Mouse (Mus musculus): ENCODE measurements around the gene Scaf4.
"Not testable (repeated sequence)": the region's sequence is repeated elsewhere in the genome, so short reads cannot be mapped to it uniquely, and the experiment has no call there.

Gene Scaf4

GRCm38 (mm10) chr16:90233702-90234101 lies 50.6 kb downstream of the Scaf4 start:
- DNase-seq, result no peak

GRCm38 (mm10) chr16:90231302-90231701 lies 53.0 kb downstream of the Scaf4 start:
- DNase-seq, result no peak

GRCm38 (mm10) chr16:90229897-90230296 lies 54.4 kb downstream of the Scaf4 start:
- DNase-seq, result no peak

GRCm38 (mm10) chr16:90221441-90222070 lies 62.7 kb downstream of the Scaf4 start:
- peak; percentile 36 for DNase-seq

- peak; percentile 61 for DNase-seq
Measured at GRCm38 (mm10) chr16:90220892-90221431, 63.3 kb downstream of the Scaf4 start.

GRCm38 (mm10) chr16:90220026-90220891 lies 64.0 kb downstream of the Scaf4 start, which contains the start of gene Sod1:
TSS of gene Sod1 (plus strand) at chr16:90220754.
- DNase-seq, result peak; percentile 93

GRCm38 (mm10) chr16:90219445-90219844 lies 64.9 kb downstream of the Scaf4 start:
- DNase-seq, result not testable (repeated sequence)

- no peak for DNase-seq
Measured at GRCm38 (mm10) chr16:90217926-90218325, 66.4 kb downstream of the Scaf4 start.

GRCm38 (mm10) chr16:90217356-90217755 lies 66.9 kb downstream of the Scaf4 start:
- DNase-seq, result no peak

GRCm38 (mm10) chr16:90216414-90216813 lies 67.9 kb downstream of the Scaf4 start:
- DNase-seq, result no peak

GRCm38 (mm10) chr16:90215879-90216278 lies 68.4 kb downstream of the Scaf4 start:
- not testable (repeated sequence) for DNase-seq

GRCm38 (mm10) chr16:90214731-90215565 lies 69.4 kb downstream of the Scaf4 start:
- DNase-seq, result no peak

GRCm38 (mm10) chr16:90213477-90214339 lies 70.6 kb downstream of the Scaf4 start:
- DNase-seq, result no peak

GRCm38 (mm10) chr16:90211767-90212166 lies 72.5 kb downstream of the Scaf4 start:
- DNase-seq, result no peak

- no peak for DNase-seq
Measured at GRCm38 (mm10) chr16:90210717-90211116, 73.6 kb downstream of the Scaf4 start.

GRCm38 (mm10) chr16:90208996-90209395 lies 75.3 kb downstream of the Scaf4 start:
- no peak for DNase-seq

- DNase-seq, result no peak
Measured at GRCm38 (mm10) chr16:90204868-90205267, 79.4 kb downstream of the Scaf4 start.

- no peak for DNase-seq
Measured at GRCm38 (mm10) chr16:90203226-90203962, 80.9 kb downstream of the Scaf4 start.

- no peak for DNase-seq
Measured at GRCm38 (mm10) chr16:90202140-90202539, 82.2 kb downstream of the Scaf4 start.

GRCm38 (mm10) chr16:90199174-90199573 lies 85.1 kb downstream of the Scaf4 start:
- DNase-seq, result no peak

GRCm38 (mm10) chr16:90198626-90199025 lies 85.7 kb downstream of the Scaf4 start:
- DNase-seq, result no peak
